Mouse (Mus musculus) stomach, postnatal 0 days (tissue): ENCODE measurements at regions not wholly inside any gene's neighbourhood (a gene's known extent, or its start where the extent isn't known, plus 50 kb on each side); places are given as distances from the start of the nearest gene placed in this dataset.

Experiments used
- CTCF ChIP-seq: IDR thresholded peaks from 2 replicates; pipeline ENCODE4 v1.5.1; 2016; ENCODE audit warnings: antibody characterized with exemption, low read depth, mild to moderate bottlenecking, moderate library complexity
- EP300 ChIP-seq: optimal IDR thresholded peaks from 2 replicates; pipeline ENCODE3; 2016; ENCODE audit warnings: antibody characterized with exemption

- TF ChIP-seq CTCF: no peak
- no peak for TF ChIP-seq EP300
These were observed 219.8 kb downstream of the Setd4 start for GRCm38 (mm10) chr16:93384039-93384537.
